Mouse (Mus musculus) thymus, adult 2 months (tissue): ENCODE measurements around the gene Cltb.

Source experiments
- CTCF ChIP-seq: fragments of 200-500 bp; IDR thresholded peaks from 2 replicates; pipeline ENCODE4 v1.5.1; 2012; ENCODE audit warnings: mild to moderate bottlenecking, control low read depth, low read length, moderate library complexity, borderline replicate concordance; ENCODE audit not compliant: control insufficient read depth, poor library complexity, insufficient read depth; ENCODE audit errors: extremely low read depth
- POLR2A ChIP-seq: fragments of 200-500 bp; IDR thresholded peaks from 2 replicates; pipeline ENCODE4 v1.6.1; 2012; ENCODE audit warnings: mild to moderate bottlenecking, low read length, control low read depth, moderate library complexity; ENCODE audit not compliant: control insufficient read depth, poor library complexity, insufficient read depth; ENCODE audit errors: extremely low read depth

DNA sequence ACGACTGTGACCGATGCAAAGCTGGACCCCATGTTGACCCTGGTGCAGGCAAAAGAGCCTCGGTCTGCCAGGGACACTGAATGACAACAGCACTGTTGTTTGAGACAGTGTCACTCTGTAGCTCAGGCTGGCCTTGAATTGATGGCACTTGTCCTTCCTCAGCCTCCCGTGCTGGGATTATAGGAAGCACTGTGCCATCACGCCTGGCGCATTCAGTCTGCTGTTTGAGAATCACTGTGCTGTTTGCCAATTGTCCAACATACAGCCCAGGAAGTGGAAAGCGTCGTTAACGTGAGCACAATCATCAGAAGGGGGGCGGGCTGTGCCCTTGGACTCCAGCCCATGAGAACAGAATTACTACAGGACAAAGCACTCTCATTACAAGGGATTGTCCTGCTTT, 29.0 kb downstream of the Cltb start:
- TF ChIP-seq CTCF (no peak), POLR2A (no peak)
